Mouse (Mus musculus): Measurements from ENCODE around the gene Axdnd1. TPM values are rescaled to one million over a fixed set of nuclear protein-coding genes. Genes with fewer than 3 reads are reported as not detected.

Axdnd1 gene
- polyA plus RNA-seq (2016; fragmentation: Nextera tagmentation; extraction: Ambion mirVana) = 0.05 and 0.85 TPM in 2 replicates

DNA sequence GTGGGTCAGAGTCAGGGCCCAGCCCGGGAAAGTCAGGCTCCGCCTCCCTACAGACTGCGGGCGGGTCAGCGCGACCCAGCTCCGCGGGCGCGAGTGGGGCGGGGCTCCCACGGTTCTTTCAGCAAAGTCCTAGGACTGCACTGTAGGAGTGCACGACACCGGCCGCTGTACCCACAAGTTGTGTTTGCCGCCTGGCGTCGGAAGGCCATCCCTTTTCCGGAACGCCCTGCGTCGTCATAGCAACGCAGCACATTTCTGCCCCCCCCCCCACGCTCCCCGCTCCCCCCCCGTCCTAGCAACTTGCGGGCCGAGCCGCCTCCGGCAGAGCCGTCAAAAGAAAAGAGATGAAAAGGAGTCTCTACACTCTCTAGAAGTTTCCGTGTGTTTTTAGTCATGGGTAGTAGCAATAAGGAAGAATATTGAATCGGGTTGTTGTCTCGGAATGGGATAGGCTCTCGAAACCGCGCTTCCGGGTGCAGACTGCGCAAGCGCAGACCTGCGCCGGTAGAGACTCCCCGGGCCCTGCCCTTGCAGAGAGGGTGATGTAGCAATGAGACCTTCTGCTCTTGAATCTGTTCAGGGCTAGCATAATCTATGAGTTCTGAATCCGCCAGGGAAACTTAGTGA lies at the start of gene Axdnd1:
Gene Axdnd1, minus strand, starts transcription at position 489 of the 627 bp plus-strand sequence.
- Histone ChIP-seq H3K27ac (peak within 1 kb of the TSS; percentile 82), H3K4me1 (replicated peaks) (peaks cover 10% of the 10 kb centered on the region; the same call in 1 of the 2 replicates), H3K4me3 (peak within 1 kb of the TSS; percentile 64), H3K36me3 (peaks cover 4% of the 10 kb centered on the region; the same call in 1 of the 2 replicates), H3K9me3 (no peaks in the 10 kb centered on the region), H3K27me3 (ENCODE audit: insufficient read depth, poor library complexity, severe bottlenecking) (no peaks in the 10 kb centered on the region)
- WGBS = under 1% methylated on average over 44 of the region's 44 CpGs
- DNase-seq (ENCODE audit: low spot score) = peak; percentile 88

DNA sequence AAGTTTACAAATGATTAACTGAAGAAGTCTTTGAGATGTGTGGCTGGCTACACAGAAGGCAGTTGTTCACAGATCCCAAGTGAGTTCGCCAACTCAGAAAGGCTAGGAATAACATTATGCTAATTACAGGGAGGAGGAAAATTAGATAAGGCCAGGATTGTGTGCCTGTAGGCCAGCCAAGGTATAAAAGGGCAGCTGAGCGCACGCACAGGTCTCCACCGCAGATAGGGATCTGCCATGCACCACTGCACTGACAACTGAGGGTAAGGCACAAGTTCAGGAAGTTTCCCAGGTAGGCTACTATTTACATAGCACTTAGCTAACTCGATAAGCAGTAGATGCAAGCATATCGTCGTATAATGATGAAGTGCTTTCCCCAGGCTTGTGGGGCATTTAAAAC lies 49.6 kb upstream of the Axdnd1 start:
- peaks cover 14% of the 10 kb centered on the region for H3K9me3 ChIP-seq
- H3K4me1 ChIP-seq (replicated peaks) = peaks cover 21% of the 10 kb centered on the region
- H3K36me3 ChIP-seq = peaks cover 31% of the 10 kb centered on the region
- 83% methylated on average over 7 of the region's 7 CpGs for WGBS
- no peaks in the 10 kb centered on the region for H3K27me3 ChIP-seq (ENCODE audit: insufficient read depth, poor library complexity, severe bottlenecking)
- H3K4me3 ChIP-seq = no peak overlapping the region
- H3K27ac ChIP-seq = no peak overlapping the region
- DNase-seq (ENCODE audit: low spot score) = no peak

DNA sequence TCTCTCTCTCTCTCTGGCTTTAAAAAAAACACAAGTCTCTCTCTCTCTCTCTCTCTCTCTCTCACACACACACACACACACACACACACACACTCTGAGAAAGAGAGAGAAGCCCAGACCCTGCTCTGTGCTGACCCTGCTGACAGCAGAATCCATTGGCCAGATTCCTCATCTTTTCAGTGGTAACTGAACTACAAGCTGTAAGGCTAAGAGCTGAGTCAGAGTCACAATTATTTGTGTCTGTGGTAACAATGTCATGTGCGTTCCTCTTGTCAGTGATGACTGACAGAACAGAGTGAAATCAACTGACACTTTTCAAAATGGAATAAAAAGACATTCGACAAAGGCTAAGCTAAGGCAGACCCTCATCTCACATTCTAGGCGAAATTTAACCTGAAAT lies 47.6 kb upstream of the Axdnd1 start:
- Histone ChIP-seq H3K27ac (no peak overlapping the region), H3K36me3 (peaks cover 42% of the 10 kb centered on the region), H3K4me1 (replicated peaks) (peaks cover 17% of the 10 kb centered on the region), H3K4me3 (no peak overlapping the region), H3K27me3 (ENCODE audit: insufficient read depth, poor library complexity, severe bottlenecking) (no peaks in the 10 kb centered on the region), H3K9me3 (peaks cover 14% of the 10 kb centered on the region)
- DNase-seq (ENCODE audit: low spot score) = no peak
- WGBS = 93% methylated on average over 3 of the region's 3 CpGs

DNA sequence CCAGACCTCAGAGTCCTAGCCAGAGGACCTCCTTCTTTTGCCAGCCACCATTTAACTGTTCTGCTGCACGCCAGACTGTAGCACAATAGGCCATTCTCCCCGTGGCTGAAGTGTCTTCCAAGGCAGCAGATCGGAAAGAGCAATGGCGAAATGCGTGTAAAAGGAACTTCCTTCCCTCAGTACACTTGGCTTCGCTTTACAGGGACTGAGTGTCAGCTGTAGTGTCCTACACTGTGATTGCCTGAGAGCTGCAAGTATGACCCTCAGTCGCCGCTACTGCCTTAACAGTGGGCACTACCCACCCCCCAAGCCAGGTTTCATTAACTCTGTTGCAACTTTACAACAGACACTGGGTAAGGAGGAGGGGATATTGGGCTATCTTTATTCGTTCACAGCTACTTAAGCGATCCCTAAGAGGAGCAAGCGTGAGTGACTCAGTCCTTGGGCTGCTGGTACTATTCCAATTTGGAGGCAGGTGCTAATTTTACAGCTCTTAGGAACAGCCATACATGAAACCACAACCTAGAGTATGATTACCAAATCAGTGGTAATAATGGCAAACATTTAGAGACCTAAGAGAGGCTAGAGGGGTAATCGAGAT lies 46.8 kb upstream of the Axdnd1 start:
- Histone ChIP-seq H3K27me3 (ENCODE audit: insufficient read depth, poor library complexity, severe bottlenecking) (no peaks in the 10 kb centered on the region), H3K36me3 (peaks cover 47% of the 10 kb centered on the region)

DNA sequence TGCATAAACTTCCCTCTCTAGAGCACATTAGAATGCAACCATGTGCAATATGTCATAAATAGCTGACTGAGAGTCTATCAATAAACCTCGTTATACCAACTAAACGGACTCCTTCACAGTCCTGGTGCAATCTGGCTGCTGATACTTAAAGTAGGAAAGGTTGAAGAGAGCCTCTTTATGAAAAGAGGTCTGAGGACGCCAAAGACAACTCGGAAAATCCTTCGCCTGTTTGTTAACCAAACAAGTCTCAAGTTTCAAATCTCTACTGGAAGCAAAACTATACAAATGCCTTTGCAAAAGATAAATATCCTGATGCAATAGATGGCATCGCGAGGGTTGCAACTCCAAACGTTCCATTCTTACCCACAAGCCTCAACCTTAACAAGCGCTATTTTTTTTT lies 44.0 kb upstream of the Axdnd1 start:
- H3K4me3 ChIP-seq = no peak overlapping the region
- no peak for DNase-seq (ENCODE audit: low spot score)
- peaks cover 14% of the 10 kb centered on the region for H3K9me3 ChIP-seq
- H3K36me3 ChIP-seq = peaks cover 45% of the 10 kb centered on the region
- no peak overlapping the region for H3K27ac ChIP-seq
- no peaks in the 10 kb centered on the region for H3K4me1 ChIP-seq (replicated peaks)
- 89% methylated on average over 9 of the region's 9 CpGs for WGBS
- no peaks in the 10 kb centered on the region for H3K27me3 ChIP-seq (ENCODE audit: insufficient read depth, poor library complexity, severe bottlenecking)

More for the DNA sequence above, 46.8 kb upstream of the Axdnd1 start:
- peaks cover 10% of the 10 kb centered on the region for H3K4me1 ChIP-seq (replicated peaks)
- no peak overlapping the region for H3K4me3 ChIP-seq
- no peak for DNase-seq (ENCODE audit: low spot score)
- 90% methylated on average over 12 of the region's 12 CpGs for WGBS
- H3K9me3 ChIP-seq = peaks cover 14% of the 10 kb centered on the region
- no peak overlapping the region for H3K27ac ChIP-seq

DNA sequence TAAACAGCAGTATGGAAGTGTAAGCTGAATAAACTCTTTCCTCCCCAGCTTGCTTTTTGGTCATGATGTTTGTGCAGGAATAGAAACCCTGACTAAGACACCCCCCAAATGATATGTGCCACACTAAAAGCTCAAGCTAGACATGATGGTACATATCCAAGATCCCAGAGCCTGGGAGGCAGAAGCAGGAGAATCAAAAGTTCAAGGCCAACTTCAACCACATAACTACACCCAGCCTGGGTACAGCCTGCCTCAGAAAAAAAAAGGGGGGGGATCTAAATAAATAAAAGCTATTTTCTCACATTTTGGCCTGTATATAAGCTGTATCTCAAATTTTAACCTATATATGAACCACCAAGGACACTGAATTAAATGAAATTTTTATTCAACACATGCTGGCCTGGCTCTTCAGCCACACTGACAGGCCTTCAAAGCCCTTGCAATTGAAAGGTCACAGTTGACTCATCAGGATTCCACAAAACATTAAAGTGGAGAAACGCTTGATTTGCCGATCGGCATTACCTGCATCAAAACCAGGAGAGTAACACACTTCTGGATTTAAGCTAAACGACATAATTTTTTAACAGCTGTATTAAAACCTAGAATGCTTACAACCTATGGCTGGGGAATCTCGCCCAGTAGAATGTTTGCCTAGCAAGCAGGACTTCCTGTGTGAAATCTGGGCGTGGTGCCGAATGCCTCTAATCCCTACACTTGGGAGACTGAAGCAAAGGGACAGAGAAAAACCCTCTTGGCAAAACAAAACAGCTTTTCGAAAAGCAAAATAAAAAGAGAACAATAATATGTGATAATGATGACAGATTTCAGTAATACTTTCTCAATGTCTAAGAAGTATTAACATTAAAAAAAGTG lies 43.3 kb upstream of the Axdnd1 start:
- Histone ChIP-seq H3K4me1 (replicated peaks) (no peaks in the 10 kb centered on the region), H3K27me3 (ENCODE audit: insufficient read depth, poor library complexity, severe bottlenecking) (no peaks in the 10 kb centered on the region), H3K9me3 (peaks cover 9% of the 10 kb centered on the region), H3K36me3 (peaks cover 37% of the 10 kb centered on the region), H3K4me3 (no peak overlapping the region), H3K27ac (no peak overlapping the region)
- DNase-seq (ENCODE audit: low spot score) = no peak
- WGBS = 91% methylated on average over 8 of the region's 8 CpGs

DNA sequence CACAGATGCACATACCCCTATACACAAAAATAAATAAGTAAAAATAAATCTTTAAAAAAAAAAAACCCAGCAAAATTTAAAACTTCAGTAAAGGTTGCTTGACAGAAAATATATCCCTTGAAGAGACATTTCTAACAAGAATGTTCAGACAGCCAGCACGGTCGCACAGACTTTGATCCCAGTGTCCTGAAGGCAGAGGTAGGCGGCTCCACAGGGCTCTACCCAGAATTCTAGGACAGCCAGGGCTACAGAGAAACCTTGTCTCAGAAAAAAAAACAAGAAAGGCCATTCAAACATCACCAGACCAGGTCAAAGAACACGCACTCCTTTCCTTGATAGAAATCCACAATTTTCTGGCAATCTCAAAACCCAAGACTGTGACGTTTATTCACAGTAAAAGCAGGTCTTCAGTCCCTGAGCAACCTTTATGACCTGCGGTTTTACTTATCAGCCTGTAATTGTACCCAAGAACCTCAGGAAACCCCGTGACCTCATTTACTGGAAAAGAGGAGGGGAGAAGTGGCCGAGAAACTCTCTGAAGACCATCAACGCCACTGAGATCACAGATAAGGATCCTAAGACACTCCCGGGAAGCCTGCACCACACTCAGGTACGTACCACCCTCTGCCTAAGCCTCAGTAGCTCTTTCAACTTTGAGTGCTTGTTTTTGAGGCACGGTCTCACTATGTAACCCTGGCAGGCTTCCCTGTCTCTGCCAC lies 41.5 kb upstream of the Axdnd1 start:
- H3K27me3 ChIP-seq (ENCODE audit: insufficient read depth, poor library complexity, severe bottlenecking) = no peaks in the 10 kb centered on the region
- peaks cover 32% of the 10 kb centered on the region for H3K36me3 ChIP-seq
- H3K9me3 ChIP-seq = peaks cover 8% of the 10 kb centered on the region
- no peak for DNase-seq (ENCODE audit: low spot score)
- 84% methylated on average over 12 of the region's 12 CpGs for WGBS
- no peaks in the 10 kb centered on the region for H3K4me1 ChIP-seq (replicated peaks)
- no peak overlapping the region for H3K4me3 ChIP-seq
- H3K27ac ChIP-seq = no peak overlapping the region

DNA sequence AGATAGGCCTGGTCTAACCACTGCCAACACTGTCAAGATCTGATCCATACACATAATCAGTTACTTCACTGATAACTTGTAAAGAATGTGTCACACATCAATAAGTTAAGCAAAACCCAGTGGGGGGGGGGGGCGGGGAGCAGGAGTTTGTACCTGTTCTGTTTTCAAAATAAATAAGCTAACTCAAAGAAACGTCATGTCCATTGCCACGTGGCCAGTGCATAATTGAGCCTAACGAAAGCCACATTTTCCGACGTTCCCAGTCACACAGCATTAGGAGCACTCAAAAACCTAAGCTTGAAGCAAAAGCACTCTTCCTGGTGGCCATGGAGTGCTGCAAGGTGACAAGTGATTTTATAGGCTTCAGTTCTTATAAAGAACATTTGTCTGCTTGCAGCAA lies 40.1 kb upstream of the Axdnd1 start:
- 83% methylated on average over 6 of the region's 6 CpGs for WGBS
- DNase-seq (ENCODE audit: low spot score) = no peak

DNA sequence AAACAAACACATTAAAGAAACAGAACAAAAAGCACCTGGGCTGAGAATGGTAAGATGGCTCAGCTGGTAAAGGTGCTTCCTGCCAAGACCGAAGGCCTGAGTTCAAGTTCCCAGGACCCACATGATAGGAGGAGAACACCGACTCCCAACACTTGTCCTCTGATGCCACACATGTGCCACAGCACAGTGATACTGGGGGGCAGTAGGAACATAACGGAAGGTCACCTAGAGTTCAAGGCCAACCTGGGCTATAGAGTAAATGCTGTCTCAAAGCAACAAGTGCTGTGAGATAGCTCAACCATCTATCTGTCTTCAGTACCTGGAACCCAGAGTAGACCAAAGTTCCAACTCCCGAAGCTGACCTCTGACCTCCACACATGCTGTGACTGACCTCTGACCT lies 39.3 kb upstream of the Axdnd1 start:
- DNase-seq (ENCODE audit: low spot score) = no peak
- H3K4me3 ChIP-seq = no peak overlapping the region
- H3K27me3 ChIP-seq (ENCODE audit: insufficient read depth, poor library complexity, severe bottlenecking) = no peaks in the 10 kb centered on the region
- H3K9me3 ChIP-seq = no peaks in the 10 kb centered on the region
- no peak overlapping the region for H3K27ac ChIP-seq
- H3K36me3 ChIP-seq = peaks cover 26% of the 10 kb centered on the region
- WGBS = 88% methylated on average over 4 of the region's 4 CpGs
- no peaks in the 10 kb centered on the region for H3K4me1 ChIP-seq (replicated peaks)

More for the DNA sequence above, 40.1 kb upstream of the Axdnd1 start:
- Histone ChIP-seq H3K27ac (no peak overlapping the region), H3K4me1 (replicated peaks) (no peaks in the 10 kb centered on the region), H3K36me3 (peaks cover 26% of the 10 kb centered on the region), H3K27me3 (ENCODE audit: insufficient read depth, poor library complexity, severe bottlenecking) (no peaks in the 10 kb centered on the region), H3K9me3 (peaks cover under 1% of the 10 kb centered on the region; the same call in 1 of the 2 replicates), H3K4me3 (no peak overlapping the region)

DNA sequence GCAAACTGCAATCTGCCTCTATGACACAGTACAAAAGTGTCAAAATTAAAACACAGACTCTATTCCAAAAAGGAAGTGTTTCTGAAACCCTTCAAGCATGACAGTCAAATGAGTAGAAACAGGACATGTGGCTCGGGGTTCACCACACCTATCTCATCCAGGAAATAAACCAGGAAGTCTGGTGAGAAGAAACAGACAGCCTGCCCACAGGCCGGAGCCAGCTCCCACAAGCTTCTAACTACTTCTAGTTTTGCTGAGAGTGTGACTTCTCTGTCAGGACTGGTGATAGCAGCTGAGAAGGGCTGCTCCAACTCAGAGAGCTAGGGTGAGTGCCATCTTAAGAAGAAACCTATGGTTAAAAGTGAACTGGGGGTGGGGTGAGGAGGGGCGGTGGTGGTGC lies 38.7 kb upstream of the Axdnd1 start:
- H3K36me3 ChIP-seq = peaks cover 25% of the 10 kb centered on the region

DNA sequence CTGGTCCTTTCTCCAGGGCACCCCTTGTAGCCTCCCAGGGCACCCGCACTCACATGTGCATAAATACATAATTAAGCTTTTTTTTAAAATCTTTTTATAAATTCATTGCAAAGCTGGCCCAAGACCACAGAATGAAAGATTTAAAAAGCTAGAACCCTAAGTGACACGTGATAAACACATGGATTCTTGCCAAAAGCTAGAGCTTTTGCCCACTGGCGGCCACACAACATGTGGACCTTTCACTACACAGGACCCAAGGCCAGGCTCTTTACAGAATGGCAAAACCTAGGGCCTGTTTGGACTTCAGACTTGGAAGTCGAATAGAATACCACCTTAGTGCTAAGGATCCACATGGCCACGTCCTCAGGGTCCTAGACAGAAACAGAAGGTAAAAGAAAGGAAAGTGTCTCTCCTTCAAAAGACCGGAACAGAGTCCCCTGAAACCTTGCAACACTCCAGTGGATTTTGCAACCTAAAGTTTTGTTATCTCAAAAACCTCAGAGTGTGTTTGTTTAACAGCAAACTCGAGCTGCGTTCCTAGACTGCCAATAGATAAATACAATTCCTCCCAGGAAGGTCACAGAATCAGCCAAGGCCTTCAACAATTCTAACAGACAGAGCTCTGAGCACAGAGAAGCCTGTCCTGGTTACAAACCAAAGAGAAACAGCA lies 37.6 kb upstream of the Axdnd1 start:
- WGBS = 90% methylated on average over 8 of the region's 8 CpGs
- Histone ChIP-seq H3K36me3 (peaks cover 30% of the 10 kb centered on the region), H3K27me3 (ENCODE audit: insufficient read depth, poor library complexity, severe bottlenecking) (no peaks in the 10 kb centered on the region), H3K9me3 (no peaks in the 10 kb centered on the region), H3K4me1 (replicated peaks) (0 out of 2 replicates have a peak, but pooled peaks cover 5% of the 10 kb centered on the region), H3K4me3 (no peak overlapping the region), H3K27ac (no peak overlapping the region)
- DNase-seq (ENCODE audit: low spot score) = no peak

More for the DNA sequence above, 38.7 kb upstream of the Axdnd1 start:
- no peak for DNase-seq (ENCODE audit: low spot score)
- Histone ChIP-seq H3K27ac (no peak overlapping the region), H3K27me3 (ENCODE audit: insufficient read depth, poor library complexity, severe bottlenecking) (no peaks in the 10 kb centered on the region), H3K4me1 (replicated peaks) (no peaks in the 10 kb centered on the region), H3K9me3 (no peaks in the 10 kb centered on the region), H3K4me3 (no peak overlapping the region)
- 89% methylated on average over 3 of the region's 3 CpGs for WGBS
